Mouse (Mus musculus): ENCODE results near the gene Tmem238. TPM values are rescaled to one million over a fixed set of nuclear protein-coding genes. Genes with fewer than 3 reads are reported as not detected.
"Not testable (repeated sequence)": the region's sequence is repeated elsewhere in the genome, so short reads cannot be mapped to it uniquely, and the experiment has no call there.

The Tmem238 gene
- polyA plus RNA-seq, 1 experiment from 2014 or later, result 23.6 TPM

- peak overlapping the region; percentile 70 for H3K4me2 ChIP-seq (ENCODE audit: low read depth, low read length)
- H3K4me1 ChIP-seq (ENCODE audit: insufficient read depth), result peaks cover 32% of the 10 kb centered on the region
- H3K27me3 ChIP-seq (ENCODE audit: insufficient read depth, low read length), result no peaks in the 10 kb centered on the region
- H3K9ac ChIP-seq (replicated peaks), result peak overlapping the region; percentile 99
- peak overlapping the region; percentile 98 for H3K27ac ChIP-seq (ENCODE audit: low read depth)
- peak; percentile 60 for DNase-seq
- ATAC-seq, result peak; percentile 3
- H3K9me3 ChIP-seq (ENCODE audit: low read length), result no peaks in the 10 kb centered on the region
- TF ChIP-seq EP300 (IDR thresholded peaks at IDR 0.05; ENCODE audit: low read depth) (no peak), CTCF (IDR thresholded peaks at IDR 0.05; ENCODE audit: low read depth) (no peak)
- H3K36me3 ChIP-seq (replicated peaks; ENCODE audit: insufficient read depth, low read length), result peaks cover 39% of the 10 kb centered on the region
- 1% methylated on average over 24 of the region's 36 CpGs for WGBS (ENCODE audit: insufficient replicate concordance)
- peak overlapping the region; percentile 97 for H3K4me3 ChIP-seq (ENCODE audit: low read depth, low read length)
Measured at GRCm38 (mm10) chr7:4811842-4812302, 22.4 kb upstream of the Tmem238 start.

DNA sequence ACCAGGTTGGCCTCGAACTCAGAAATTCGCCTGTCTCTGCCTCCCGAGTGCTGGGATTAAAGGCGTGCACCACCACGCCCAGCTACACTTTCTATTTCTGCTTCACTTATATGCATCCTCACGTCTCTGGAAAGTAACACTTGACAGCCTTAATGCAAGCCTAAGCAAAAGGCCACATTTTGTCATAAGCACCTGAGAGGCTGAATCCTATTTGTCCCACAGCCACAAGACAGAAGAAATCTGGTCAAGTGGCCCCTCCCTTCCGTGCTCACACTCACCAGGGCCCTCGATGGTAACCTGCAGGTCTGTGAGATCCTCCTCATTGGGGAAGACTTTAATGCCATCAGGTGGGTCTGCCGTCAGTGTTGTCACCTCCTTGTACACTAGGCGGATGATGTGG is 21.7 kb upstream of the Tmem238 start:
- peak overlapping the region; percentile 97 for H3K4me3 ChIP-seq (ENCODE audit: low read depth, low read length)
- peaks cover 46% of the 10 kb centered on the region for H3K36me3 ChIP-seq (replicated peaks; ENCODE audit: insufficient read depth, low read length)
- not testable (repeated sequence) for DNase-seq; H3K27ac ChIP-seq (ENCODE audit: low read depth); H3K27me3 ChIP-seq (ENCODE audit: insufficient read depth, low read length); H3K9me3 ChIP-seq (ENCODE audit: low read length); ATAC-seq
- H3K4me1 ChIP-seq (ENCODE audit: insufficient read depth), result peaks cover 33% of the 10 kb centered on the region
- H3K4me2 ChIP-seq (ENCODE audit: low read depth, low read length), result peak overlapping the region; percentile 70
- H3K9ac ChIP-seq (replicated peaks), result peak overlapping the region; percentile 99
- 21% methylated on average over 10 of the region's 10 CpGs for WGBS (ENCODE audit: insufficient replicate concordance)

DNA sequence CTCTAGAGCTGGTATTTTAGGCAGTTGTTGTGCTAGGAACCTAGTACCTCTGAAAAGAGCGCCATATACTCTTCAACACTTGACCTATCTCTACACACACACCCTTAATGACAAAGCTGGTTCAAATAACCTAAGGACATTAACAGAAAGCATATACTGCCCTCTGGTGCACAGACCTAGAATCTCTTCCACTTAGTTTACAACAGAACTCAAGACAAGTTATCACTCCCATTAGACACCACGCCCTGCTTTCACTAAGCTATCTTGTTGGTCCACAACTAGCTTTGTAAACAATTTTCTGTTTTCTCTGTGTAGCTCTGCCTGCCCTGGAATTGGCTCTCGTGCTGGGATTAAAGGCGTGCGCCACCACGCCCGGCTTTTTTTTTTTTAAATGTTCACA is 17.3 kb upstream of the Tmem238 start:
- TF ChIP-seq EP300 (IDR thresholded peaks at IDR 0.05; ENCODE audit: low read depth) (peak; percentile 67; the same call in 1 of the 2 replicates), CTCF (IDR thresholded peaks at IDR 0.05; ENCODE audit: low read depth) (peak; percentile 82)
- ATAC-seq (peak; percentile 83), DNase-seq (peak; percentile 44)
- Histone ChIP-seq H3K9ac (replicated peaks) (no peak overlapping the region), H3K9me3 (ENCODE audit: low read length) (no peaks in the 10 kb centered on the region), H3K36me3 (replicated peaks; ENCODE audit: insufficient read depth, low read length) (peaks cover 64% of the 10 kb centered on the region), H3K4me2 (ENCODE audit: low read depth, low read length) (0 out of 2 replicates have a peak overlapping the region, but pooled peaks have one; percentile 9), H3K27me3 (ENCODE audit: insufficient read depth, low read length) (no peaks in the 10 kb centered on the region), H3K4me3 (ENCODE audit: low read depth, low read length) (no peak overlapping the region), H3K4me1 (ENCODE audit: insufficient read depth) (peaks cover 27% of the 10 kb centered on the region), H3K27ac (ENCODE audit: low read depth) (peak overlapping the region; percentile 39; the same call in 1 of the 2 replicates)
- WGBS (ENCODE audit: insufficient replicate concordance), result 68% methylated on average over 7 of the region's 7 CpGs

DNA sequence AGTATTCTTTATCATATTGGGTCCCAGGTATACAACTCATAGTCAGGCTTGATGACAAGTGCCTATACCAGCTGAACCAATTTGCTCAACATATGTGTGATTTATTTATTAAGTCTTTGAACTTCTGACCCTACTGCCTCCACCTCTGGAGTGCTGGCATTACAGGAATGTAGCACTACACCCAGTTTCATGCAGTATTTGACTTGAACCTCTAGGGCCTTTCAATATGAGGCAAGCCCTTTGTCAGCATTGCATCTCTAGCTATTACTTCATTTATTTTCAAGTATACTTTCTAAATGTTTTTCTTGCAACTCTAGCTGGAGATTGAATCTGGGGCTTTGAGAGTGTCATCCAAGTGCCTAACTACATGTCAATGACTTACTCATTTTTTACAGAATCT is 12.8 kb upstream of the Tmem238 start:
- ATAC-seq, result no peak
- Histone ChIP-seq H3K36me3 (replicated peaks; ENCODE audit: insufficient read depth, low read length) (peaks cover 33% of the 10 kb centered on the region), H3K9ac (replicated peaks) (no peak overlapping the region)

GRCm38 (mm10) chr7:4795767-4796433 is 6.4 kb upstream of the Tmem238 start:
- Histone ChIP-seq H3K4me1 (ENCODE audit: insufficient read depth) (peaks cover 21% of the 10 kb centered on the region), H3K4me3 (ENCODE audit: low read depth, low read length) (no peak overlapping the region), H3K36me3 (replicated peaks; ENCODE audit: insufficient read depth, low read length) (peaks cover 37% of the 10 kb centered on the region), H3K4me2 (ENCODE audit: low read depth, low read length) (no peak overlapping the region), H3K9me3 (ENCODE audit: low read length) (no peaks in the 10 kb centered on the region), H3K27me3 (ENCODE audit: insufficient read depth, low read length) (no peaks in the 10 kb centered on the region), H3K9ac (replicated peaks) (no peak overlapping the region), H3K27ac (ENCODE audit: low read depth) (no peak overlapping the region)
- no peak for ATAC-seq
- no peak for DNase-seq
- WGBS (ENCODE audit: insufficient replicate concordance), result 73% methylated on average over 7 of the region's 7 CpGs
- TF ChIP-seq CTCF (IDR thresholded peaks at IDR 0.05; ENCODE audit: low read depth), result peak; percentile 85
- no peak for TF ChIP-seq EP300 (IDR thresholded peaks at IDR 0.05; ENCODE audit: low read depth)

More for the DNA sequence above, 12.8 kb upstream of the Tmem238 start:
- no peaks in the 10 kb centered on the region for H3K9me3 ChIP-seq (ENCODE audit: low read length)
- no peak overlapping the region for H3K4me3 ChIP-seq (ENCODE audit: low read depth, low read length)
- no peak for DNase-seq
- no peaks in the 10 kb centered on the region for H3K27me3 ChIP-seq (ENCODE audit: insufficient read depth, low read length)
- no peak for TF ChIP-seq EP300 (IDR thresholded peaks at IDR 0.05; ENCODE audit: low read depth)
- no peak for TF ChIP-seq CTCF (IDR thresholded peaks at IDR 0.05; ENCODE audit: low read depth)
- H3K4me2 ChIP-seq (ENCODE audit: low read depth, low read length), result no peak overlapping the region
- no peak overlapping the region for H3K27ac ChIP-seq (ENCODE audit: low read depth)
- H3K4me1 ChIP-seq (ENCODE audit: insufficient read depth), result peaks cover 4% of the 10 kb centered on the region

- no peak for TF ChIP-seq EP300 (IDR thresholded peaks at IDR 0.05; ENCODE audit: low read depth)
- no peak for TF ChIP-seq CTCF (IDR thresholded peaks at IDR 0.05; ENCODE audit: low read depth)
- peak overlapping the region; percentile 34; the same call in 1 of the 2 replicates for H3K9ac ChIP-seq (replicated peaks)
Measured at GRCm38 (mm10) chr7:4794631-4795168, 5.2 kb upstream of the Tmem238 start.

More at GRCm38 (mm10) chr7:4794631-4795168, 5.2 kb upstream of the Tmem238 start:
- Histone ChIP-seq H3K9me3 (ENCODE audit: low read length) (no peaks in the 10 kb centered on the region), H3K4me1 (ENCODE audit: insufficient read depth) (peaks cover 26% of the 10 kb centered on the region), H3K36me3 (replicated peaks; ENCODE audit: insufficient read depth, low read length) (peaks cover 37% of the 10 kb centered on the region), H3K27ac (ENCODE audit: low read depth) (peak overlapping the region; percentile 34; the same call in 1 of the 2 replicates), H3K4me2 (ENCODE audit: low read depth, low read length) (peak overlapping the region; percentile 88), H3K4me3 (ENCODE audit: low read depth, low read length) (peak overlapping the region; percentile 95; the same call in 1 of the 2 replicates), H3K27me3 (ENCODE audit: insufficient read depth, low read length) (no peaks in the 10 kb centered on the region)
- 50% methylated on average over 3 of the region's 3 CpGs for WGBS (ENCODE audit: insufficient replicate concordance)
- ATAC-seq (no peak), DNase-seq (no peak)
